Mouse (Mus musculus) lung, embryonic 16.5 days (tissue): ENCODE results near the gene Cd2. TPM values are rescaled to one million over a fixed set of nuclear protein-coding genes. Genes with fewer than 3 reads are reported as not detected.

Source experiments
- ATAC-seq: fragments of 200-750 bp; cut with Nextera tagmentation; 2 replicates; pipeline ENCODE4 v1.8.0; 2017; ENCODE audit warnings: low read depth, mild to moderate bottlenecking, moderate library complexity
- H3K27ac ChIP-seq: fragments of 300-500 bp; sonication (generic); 2 replicates; pipeline ENCODE4 v1.5.1; 2014; ENCODE audit warnings: mild to moderate bottlenecking, control low read depth, low read length
- H3K27me3 ChIP-seq: fragments of 300-500 bp; sonication (generic); 2 replicates; pipeline ENCODE4 v1.6.1; 2014; ENCODE audit warnings: low read depth, low read length, mixed read lengths; ENCODE audit not compliant: control insufficient read depth, insufficient read depth
- H3K36me3 ChIP-seq: fragments of 300-500 bp; sonication (generic); 2 replicates; pipeline ENCODE4 v1.6.1; 2014; ENCODE audit warnings: low read length; ENCODE audit not compliant: control insufficient read depth, insufficient read depth
- H3K4me1 ChIP-seq: fragments of 300-500 bp; sonication (generic); replicated peaks from 2 replicates; pipeline ENCODE4 v1.6.1; 2014; ENCODE audit warnings: low read length, mixed read lengths; ENCODE audit not compliant: control insufficient read depth, insufficient read depth
- H3K4me2 ChIP-seq: fragments of 300-500 bp; sonication (generic); 2 replicates; pipeline ENCODE4 v1.6.1; 2014; ENCODE audit warnings: low read depth, low read length, control low read depth
- H3K4me3 ChIP-seq: fragments of 300-500 bp; sonication (generic); 2 replicates; pipeline ENCODE4 v1.5.1; 2014; ENCODE audit warnings: mild to moderate bottlenecking, low read length, control low read depth
- H3K9ac ChIP-seq: fragments of 300-500 bp; sonication (generic); 2 replicates; pipeline ENCODE4 v1.6.1; 2014; ENCODE audit warnings: low read length, control low read depth
- H3K9me3 ChIP-seq: fragments of 300-500 bp; sonication (generic); 2 replicates; pipeline ENCODE4 v1.6.1; 2016; ENCODE audit warnings: low read length; ENCODE audit not compliant: control insufficient read depth
- WGBS: fragments of 180-500 bp; shearing (Covaris S2); extraction: QIAGEN DNeasy Blood & Tissue Kit; methylation state at CpG from one replicate; pipeline ENCODE4 v1.1.7; 2014; 5-methylcytosine and 5-hydroxymethylcytosine counted together
- polyA plus RNA-seq: library from polyadenylated mRNA; unstranded; fragments of >200 nt; fragmentation: Nextera tagmentation; extraction: Ambion mirVana; gene quantifications from 2 replicates; pipeline ENCODE4 v1.2.1, GENCODE M21; 2015

Cd2 gene
- 0.57 and 0.85 TPM in 2 replicates for polyA plus RNA-seq

- no peak for ATAC-seq
- no peak within 1 kb of the TSS for H3K9ac ChIP-seq
- 12% methylated on average over 4 of the region's 4 CpGs for WGBS
Observed at GRCm38 (mm10) chr3:101287911-101288311, at the start of gene Cd2. Gene Cd2, minus strand, starts transcription at chr3:101287939.

GRCm38 (mm10) chr3:101328617-101329016 is 40.9 kb upstream of the Cd2 start:
- H3K27me3 ChIP-seq = no peaks in the 10 kb centered on the region
- no peak overlapping the region for H3K27ac ChIP-seq
- no peak for ATAC-seq
- H3K9ac ChIP-seq = no peak overlapping the region
- no peak overlapping the region for H3K4me2 ChIP-seq
- WGBS = 76% methylated on average over 7 of the region's 7 CpGs
- no peaks in the 10 kb centered on the region; the same call in 1 of the 2 replicates for H3K4me1 ChIP-seq
- H3K36me3 ChIP-seq = no peaks in the 10 kb centered on the region
- no peaks in the 10 kb centered on the region for H3K9me3 ChIP-seq
- H3K4me3 ChIP-seq = no peak overlapping the region

More at GRCm38 (mm10) chr3:101287911-101288311, at the start of gene Cd2:
- no peaks in the 10 kb centered on the region for H3K36me3 ChIP-seq
- H3K27me3 ChIP-seq = no peaks in the 10 kb centered on the region
- no peak within 1 kb of the TSS for H3K4me3 ChIP-seq
- H3K27ac ChIP-seq = no peak within 1 kb of the TSS
- H3K4me1 ChIP-seq = no peaks in the 10 kb centered on the region
- no peaks in the 10 kb centered on the region for H3K9me3 ChIP-seq
- no peak within 1 kb of the TSS for H3K4me2 ChIP-seq

- no peak overlapping the region for H3K4me3 ChIP-seq
- no peak overlapping the region for H3K4me2 ChIP-seq
- H3K27ac ChIP-seq = no peak overlapping the region
- H3K36me3 ChIP-seq = no peaks in the 10 kb centered on the region
- no peak overlapping the region for H3K9ac ChIP-seq
- H3K4me1 ChIP-seq = peaks cover 3% of the 10 kb centered on the region; the same call in 1 of the 2 replicates
- no peaks in the 10 kb centered on the region for H3K9me3 ChIP-seq
- ATAC-seq = no peak
- WGBS = 82% methylated on average over 2 of the region's 2 CpGs
- no peaks in the 10 kb centered on the region for H3K27me3 ChIP-seq
Observed at GRCm38 (mm10) chr3:101327248-101327647, 39.5 kb upstream of the Cd2 start.

- no peak overlapping the region for H3K9ac ChIP-seq
- no peaks in the 10 kb centered on the region for H3K36me3 ChIP-seq
- H3K4me3 ChIP-seq = no peak overlapping the region
- no peak for ATAC-seq
- WGBS = 62% methylated on average over 10 of the region's 10 CpGs
- H3K4me1 ChIP-seq = peaks cover 3% of the 10 kb centered on the region; the same call in 1 of the 2 replicates
- no peaks in the 10 kb centered on the region for H3K9me3 ChIP-seq
- H3K27me3 ChIP-seq = no peaks in the 10 kb centered on the region
- no peak overlapping the region for H3K27ac ChIP-seq
- no peak overlapping the region for H3K4me2 ChIP-seq
Observed at GRCm38 (mm10) chr3:101322437-101322836, 34.7 kb upstream of the Cd2 start.

- Histone ChIP-seq H3K27ac (no peak overlapping the region), H3K4me2 (no peak overlapping the region), H3K4me1 (peaks cover 3% of the 10 kb centered on the region; the same call in 1 of the 2 replicates), H3K9me3 (no peaks in the 10 kb centered on the region), H3K9ac (no peak overlapping the region), H3K36me3 (no peaks in the 10 kb centered on the region), H3K27me3 (no peaks in the 10 kb centered on the region), H3K4me3 (no peak overlapping the region)
- no peak for ATAC-seq
- WGBS = 31% methylated on average over 7 of the region's 7 CpGs
Observed at GRCm38 (mm10) chr3:101320874-101321273, 33.1 kb upstream of the Cd2 start.

- H3K27me3 ChIP-seq = no peaks in the 10 kb centered on the region
- ATAC-seq = no peak
- no peak overlapping the region for H3K4me3 ChIP-seq
- H3K9ac ChIP-seq = no peak overlapping the region
- H3K4me1 ChIP-seq = peaks cover 3% of the 10 kb centered on the region; the same call in 1 of the 2 replicates
- no peaks in the 10 kb centered on the region for H3K36me3 ChIP-seq
- WGBS = 89% methylated on average over 6 of the region's 6 CpGs
- no peaks in the 10 kb centered on the region for H3K9me3 ChIP-seq
- no peak overlapping the region for H3K27ac ChIP-seq
- no peak overlapping the region for H3K4me2 ChIP-seq
Observed at GRCm38 (mm10) chr3:101318516-101319170, 30.9 kb upstream of the Cd2 start.

GRCm38 (mm10) chr3:101318115-101318514 is 30.4 kb upstream of the Cd2 start:
- H3K27me3 ChIP-seq = no peaks in the 10 kb centered on the region
- no peak overlapping the region for H3K27ac ChIP-seq
- H3K4me3 ChIP-seq = no peak overlapping the region
- H3K9ac ChIP-seq = no peak overlapping the region
- 68% methylated on average over 6 of the region's 6 CpGs for WGBS
- no peaks in the 10 kb centered on the region for H3K36me3 ChIP-seq
- peaks cover 3% of the 10 kb centered on the region; the same call in 1 of the 2 replicates for H3K4me1 ChIP-seq
- ATAC-seq = no peak
- no peak overlapping the region for H3K4me2 ChIP-seq
- H3K9me3 ChIP-seq = no peaks in the 10 kb centered on the region

GRCm38 (mm10) chr3:101314954-101315353 is 27.2 kb upstream of the Cd2 start:
- no peaks in the 10 kb centered on the region for H3K36me3 ChIP-seq
- H3K9ac ChIP-seq = no peak overlapping the region
- H3K4me2 ChIP-seq = no peak overlapping the region
- no peak for ATAC-seq
- H3K4me1 ChIP-seq = 0 out of 2 replicates have a peak, but pooled peaks cover 2% of the 10 kb centered on the region
- no peaks in the 10 kb centered on the region for H3K9me3 ChIP-seq
- no peak overlapping the region for H3K4me3 ChIP-seq
- H3K27me3 ChIP-seq = no peaks in the 10 kb centered on the region
- WGBS = 72% methylated on average over 6 of the region's 6 CpGs
- no peak overlapping the region for H3K27ac ChIP-seq

- H3K4me3 ChIP-seq = no peak overlapping the region
- H3K9ac ChIP-seq = no peak overlapping the region
- 0 out of 2 replicates have a peak, but pooled peaks cover 2% of the 10 kb centered on the region for H3K4me1 ChIP-seq
- no peak overlapping the region for H3K4me2 ChIP-seq
- ATAC-seq = no peak
- H3K27ac ChIP-seq = no peak overlapping the region
- H3K9me3 ChIP-seq = no peaks in the 10 kb centered on the region
- H3K27me3 ChIP-seq = no peaks in the 10 kb centered on the region
- H3K36me3 ChIP-seq = no peaks in the 10 kb centered on the region
- 67% methylated on average over 8 of the region's 8 CpGs for WGBS
Observed at GRCm38 (mm10) chr3:101313266-101314051, 25.7 kb upstream of the Cd2 start.
